Mouse (Mus musculus) midbrain, embryonic 11.5 days (tissue): Measurements from ENCODE around the gene Ermp1. TPM values are rescaled to one million over a fixed set of nuclear protein-coding genes. Genes with fewer than 3 reads are reported as not detected.
A peak's percentile ranks its signal among the peaks of the same experiment; 100 is the strongest.

Experiments
- ATAC-seq: fragments of 200-750 bp; cut with Nextera tagmentation; 2 replicates; pipeline ENCODE4 v1.8.0; 2017; ENCODE audit warnings: moderate TSS enrichment, moderate library complexity; ENCODE audit not compliant: low FRiP score
- DNase-seq: peaks from one replicate; pipeline ENCODE4 v3.0.0; 2015; ENCODE audit warnings: low spot score; ENCODE audit errors: missing footprints
- H3K27ac ChIP-seq: fragments of 300-500 bp; sonication (generic); 2 replicates; pipeline ENCODE4 v1.5.1; 2014; ENCODE audit warnings: low read depth, low read length
- H3K27me3 ChIP-seq: fragments of 300-500 bp; sonication (generic); 2 replicates; pipeline ENCODE4 v1.6.1; 2014; ENCODE audit warnings: mild to moderate bottlenecking, low read length, moderate library complexity, mixed read lengths; ENCODE audit not compliant: control insufficient read depth, insufficient read depth
- H3K36me3 ChIP-seq: fragments of 300-500 bp; sonication (generic); 2 replicates; pipeline ENCODE4 v1.6.1; 2014; ENCODE audit warnings: mild to moderate bottlenecking, low read length, moderate library complexity, mixed read lengths; ENCODE audit not compliant: control insufficient read depth, insufficient read depth
- H3K4me1 ChIP-seq: fragments of 300-500 bp; sonication (generic); 2 replicates; pipeline ENCODE4 v1.6.1; 2014; ENCODE audit warnings: low read length; ENCODE audit not compliant: control insufficient read depth, insufficient read depth
- H3K4me2 ChIP-seq: fragments of 300-500 bp; sonication (generic); 2 replicates; pipeline ENCODE4 v1.6.1; 2014; ENCODE audit warnings: mild to moderate bottlenecking, moderate library complexity
- H3K4me3 ChIP-seq: fragments of 300-500 bp; sonication (generic); 2 replicates; pipeline ENCODE4 v1.5.1; 2014; ENCODE audit warnings: low read depth, low read length
- H3K9ac ChIP-seq: fragments of 300-500 bp; sonication (generic); 2 replicates; pipeline ENCODE4 v1.6.1; 2014; ENCODE audit warnings: low read length
- H3K9me3 ChIP-seq: fragments of 300-500 bp; sonication (generic); 2 replicates; pipeline ENCODE4 v1.6.1; 2016; ENCODE audit warnings: low read length; ENCODE audit not compliant: control insufficient read depth
- WGBS: fragments of 180-500 bp; shearing (Covaris S2); extraction: QIAGEN DNeasy Blood & Tissue Kit; methylation state at CpG from one replicate; pipeline ENCODE4 v1.1.7; 2014; 5-methylcytosine and 5-hydroxymethylcytosine counted together
- polyA plus RNA-seq: library from polyadenylated mRNA; unstranded; fragments of >200 nt; fragmentation: Nextera tagmentation; extraction: Ambion mirVana; gene quantifications from 2 replicates; pipeline ENCODE4 v1.2.1, GENCODE M21; 2014

Ermp1 gene
- polyA plus RNA-seq = 12.9 and 13.6 TPM in 2 replicates

- H3K27me3 ChIP-seq = no peaks in the 10 kb centered on the region
- ATAC-seq = peak; percentile 94
- peak within 1 kb of the TSS; percentile 80 for H3K27ac ChIP-seq
Measured at GRCm38 (mm10) chr19:29647651-29648549, at the start of gene Ermp1. Ermp1 (minus strand) TSS chr19:29648415.

GRCm38 (mm10) chr19:29697245-29697874 is 49.1 kb upstream of the Ermp1 start, which contains the start of gene Mlana:
Mlana (plus strand) TSS chr19:29697824.
- no peaks in the 10 kb centered on the region for H3K27me3 ChIP-seq
- ATAC-seq = no peak
- H3K9ac ChIP-seq = no peak within 1 kb of the TSS
- no peak within 1 kb of the TSS for H3K4me2 ChIP-seq
- H3K27ac ChIP-seq = no peak within 1 kb of the TSS
- H3K36me3 ChIP-seq = no peaks in the 10 kb centered on the region
- no peak for DNase-seq
- H3K4me3 ChIP-seq = no peak within 1 kb of the TSS
- H3K4me1 ChIP-seq = no peaks in the 10 kb centered on the region
- H3K9me3 ChIP-seq = no peaks in the 10 kb centered on the region
- WGBS = 55% methylated on average over 3 of the region's 3 CpGs

More at GRCm38 (mm10) chr19:29647651-29648549, at the start of gene Ermp1:
- Histone ChIP-seq H3K9ac (peak within 1 kb of the TSS; percentile 88), H3K4me1 (peaks cover 3% of the 10 kb centered on the region; the same call in 1 of the 2 replicates), H3K4me3 (peak within 1 kb of the TSS; percentile 77), H3K36me3 (no peaks in the 10 kb centered on the region; the same call in 1 of the 2 replicates), H3K4me2 (peak within 1 kb of the TSS; percentile 65), H3K9me3 (0 out of 2 replicates have a peak, but pooled peaks cover 2% of the 10 kb centered on the region)
- DNase-seq = peak; percentile 100
- under 1% methylated on average over 84 of the region's 90 CpGs for WGBS

GRCm38 (mm10) chr19:29696840-29697239 is 48.6 kb upstream of the Ermp1 start:
- no peak overlapping the region for H3K4me2 ChIP-seq
- H3K4me1 ChIP-seq = no peaks in the 10 kb centered on the region
- H3K36me3 ChIP-seq = no peaks in the 10 kb centered on the region
- no peaks in the 10 kb centered on the region for H3K9me3 ChIP-seq
- no peak for DNase-seq
- no peak for ATAC-seq
- no peak overlapping the region for H3K27ac ChIP-seq
- no peak overlapping the region for H3K4me3 ChIP-seq
- no peak overlapping the region for H3K9ac ChIP-seq
- H3K27me3 ChIP-seq = no peaks in the 10 kb centered on the region

- DNase-seq (no peak), ATAC-seq (no peak)
- H3K4me2 ChIP-seq = no peak overlapping the region
- H3K4me3 ChIP-seq = no peak overlapping the region
- no peaks in the 10 kb centered on the region for H3K27me3 ChIP-seq
- no peak overlapping the region for H3K9ac ChIP-seq
- no peak overlapping the region for H3K27ac ChIP-seq
- WGBS = 93% methylated on average over 4 of the region's 4 CpGs
- no peaks in the 10 kb centered on the region for H3K9me3 ChIP-seq
- no peaks in the 10 kb centered on the region for H3K36me3 ChIP-seq
- H3K4me1 ChIP-seq = no peaks in the 10 kb centered on the region
Measured at GRCm38 (mm10) chr19:29696309-29696708, 48.1 kb upstream of the Ermp1 start.

GRCm38 (mm10) chr19:29695071-29695470 is 46.9 kb upstream of the Ermp1 start:
- H3K4me3 ChIP-seq = no peak overlapping the region
- DNase-seq (peak; percentile 56), ATAC-seq (no peak)
- WGBS = 85% methylated on average over 10 of the region's 10 CpGs
- no peaks in the 10 kb centered on the region for H3K9me3 ChIP-seq
- no peaks in the 10 kb centered on the region for H3K36me3 ChIP-seq
- H3K9ac ChIP-seq = no peak overlapping the region
- H3K4me2 ChIP-seq = no peak overlapping the region
- no peaks in the 10 kb centered on the region for H3K27me3 ChIP-seq
- no peak overlapping the region for H3K27ac ChIP-seq
- no peaks in the 10 kb centered on the region for H3K4me1 ChIP-seq

- Histone ChIP-seq H3K27me3 (no peaks in the 10 kb centered on the region), H3K4me1 (no peaks in the 10 kb centered on the region), H3K4me2 (no peak overlapping the region), H3K4me3 (no peak overlapping the region), H3K9me3 (no peaks in the 10 kb centered on the region), H3K36me3 (no peaks in the 10 kb centered on the region), H3K9ac (no peak overlapping the region), H3K27ac (no peak overlapping the region)
- peak; percentile 19; the same call in 1 of the 2 replicates for ATAC-seq
- WGBS = 55% methylated on average over 16 of the region's 16 CpGs
- DNase-seq = peak; percentile 95
Measured at GRCm38 (mm10) chr19:29683844-29684540, 35.8 kb upstream of the Ermp1 start.

GRCm38 (mm10) chr19:29680182-29681152 is 32.3 kb upstream of the Ermp1 start:
- H3K4me1 ChIP-seq = no peaks in the 10 kb centered on the region
- H3K27ac ChIP-seq = no peak overlapping the region
- no peak overlapping the region for H3K4me2 ChIP-seq
- no peak for ATAC-seq
- WGBS = 89% methylated on average over 13 of the region's 13 CpGs
- DNase-seq = peak; percentile 69
- no peak overlapping the region for H3K4me3 ChIP-seq
- no peak overlapping the region for H3K9ac ChIP-seq
- no peaks in the 10 kb centered on the region for H3K36me3 ChIP-seq
- H3K27me3 ChIP-seq = no peaks in the 10 kb centered on the region
- H3K9me3 ChIP-seq = no peaks in the 10 kb centered on the region

GRCm38 (mm10) chr19:29678181-29678778 is 30.1 kb upstream of the Ermp1 start:
- H3K27ac ChIP-seq = no peak overlapping the region
- no peaks in the 10 kb centered on the region for H3K36me3 ChIP-seq
- no peak for ATAC-seq
- H3K9ac ChIP-seq = no peak overlapping the region
- no peaks in the 10 kb centered on the region for H3K27me3 ChIP-seq
- 92% methylated on average over 6 of the region's 6 CpGs for WGBS
- H3K4me3 ChIP-seq = no peak overlapping the region
- DNase-seq = peak; percentile 59
- H3K4me2 ChIP-seq = no peak overlapping the region
- H3K9me3 ChIP-seq = no peaks in the 10 kb centered on the region
- H3K4me1 ChIP-seq = no peaks in the 10 kb centered on the region
